Mouse (Mus musculus): ENCODE measurements around the gene Fam205c. TPM values are rescaled to one million over a fixed set of nuclear protein-coding genes. Genes with fewer than 3 reads are reported as not detected.
"Not testable (repeated sequence)": the region's sequence is repeated elsewhere in the genome, so short reads cannot be mapped to it uniquely, and the experiment has no call there.

The Fam205c gene
- total RNA-seq, 2 experiments from 2014 or later, result 0.38 TPM; not detected in 1

DNA sequence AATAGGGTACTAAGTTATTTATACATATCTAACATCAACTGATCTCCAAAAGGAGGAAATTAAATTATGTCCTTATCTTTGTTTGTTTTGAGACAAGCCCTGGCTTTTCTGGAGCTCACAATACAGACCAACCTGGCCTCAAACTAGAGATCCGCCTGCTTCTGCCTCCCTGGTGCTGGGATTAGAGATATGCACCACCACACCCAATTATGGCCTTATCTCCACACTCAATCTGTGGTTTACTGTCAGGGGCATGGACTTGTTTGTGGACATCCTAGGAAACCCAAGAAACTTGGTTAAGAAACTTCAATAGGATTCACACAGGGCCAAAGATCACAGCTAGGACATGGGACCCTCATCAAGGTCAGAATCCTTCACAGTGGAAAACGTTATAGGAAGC lies 3.6 kb upstream of the Fam205c start:
- no peak for DNase-seq (ENCODE audit: low spot score in 2 of 2)

GRCm38 (mm10) chr4:42876586-42877291 lies 2.7 kb upstream of the Fam205c start:
- peak; percentile 53 to 69 for DNase-seq (ENCODE audit: low spot score in 2 of 2)

DNA sequence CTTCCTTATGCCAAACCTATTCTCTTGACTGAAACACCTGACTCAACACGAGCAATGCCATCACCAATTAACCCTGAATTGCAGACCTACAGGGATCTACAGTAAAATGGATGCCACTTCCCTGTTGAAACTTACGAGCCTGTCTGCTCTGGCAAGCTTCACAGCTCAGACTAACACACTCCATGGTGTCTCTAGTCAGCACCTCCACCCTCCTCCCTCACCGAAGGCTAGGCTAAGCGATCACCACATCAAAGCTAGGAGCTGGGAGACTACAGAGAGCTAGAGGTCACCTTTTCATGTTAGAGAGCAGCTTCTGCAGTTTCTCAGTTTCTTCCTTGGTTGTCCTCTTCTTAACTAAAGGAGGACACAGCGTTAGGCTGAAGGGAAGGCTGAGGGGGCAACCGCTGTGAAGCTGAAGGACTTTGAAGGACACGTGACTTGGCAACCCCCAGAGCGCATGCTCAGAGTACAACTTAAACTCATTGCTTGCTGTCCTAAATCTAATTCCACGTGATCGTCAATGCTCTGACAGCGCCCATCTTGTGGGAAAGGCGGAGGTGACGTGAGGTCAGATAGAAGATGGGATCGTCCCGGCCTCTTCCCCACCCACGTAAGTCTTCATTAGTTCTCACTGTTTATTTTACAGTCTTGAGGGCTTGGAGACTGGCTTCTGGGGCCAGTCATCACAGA lies 1.1 kb downstream of the Fam205c start:
- DNase-seq (ENCODE audit: low spot score in 2 of 2), result no peak

- DNase-seq (ENCODE audit: low spot score in 2 of 2), result no peak
These were observed 1.9 kb downstream of the Fam205c start for GRCm38 (mm10) chr4:42872151-42872550.

- DNase-seq (ENCODE audit: low spot score in 2 of 2), result no peak
These were observed 3.3 kb downstream of the Fam205c start for GRCm38 (mm10) chr4:42870748-42871147.

- DNase-seq (ENCODE audit: low spot score in 2 of 2), result no peak
These were observed 5.8 kb downstream of the Fam205c start for GRCm38 (mm10) chr4:42868193-42868592.

DNA sequence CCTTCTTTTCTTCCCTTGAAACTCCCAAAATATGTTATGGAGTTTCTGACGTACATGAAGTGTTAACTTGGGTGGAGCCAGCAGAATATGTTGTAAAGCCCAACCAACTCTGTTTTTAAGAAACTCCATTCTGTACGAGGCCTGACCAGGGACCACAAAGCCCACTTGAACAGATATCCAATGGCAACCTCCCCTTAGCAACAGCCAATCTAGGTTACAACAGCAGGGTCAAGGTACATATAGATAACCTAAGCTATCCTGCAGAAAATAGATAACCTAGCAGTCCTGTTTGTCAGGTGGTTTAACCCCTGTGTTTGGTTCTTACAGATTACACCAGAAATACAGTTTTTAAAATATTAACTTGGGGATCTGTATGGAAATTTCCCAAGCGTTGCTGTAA lies 6.6 kb downstream of the Fam205c start:
- no peak for DNase-seq (ENCODE audit: low spot score in 2 of 2)

DNA sequence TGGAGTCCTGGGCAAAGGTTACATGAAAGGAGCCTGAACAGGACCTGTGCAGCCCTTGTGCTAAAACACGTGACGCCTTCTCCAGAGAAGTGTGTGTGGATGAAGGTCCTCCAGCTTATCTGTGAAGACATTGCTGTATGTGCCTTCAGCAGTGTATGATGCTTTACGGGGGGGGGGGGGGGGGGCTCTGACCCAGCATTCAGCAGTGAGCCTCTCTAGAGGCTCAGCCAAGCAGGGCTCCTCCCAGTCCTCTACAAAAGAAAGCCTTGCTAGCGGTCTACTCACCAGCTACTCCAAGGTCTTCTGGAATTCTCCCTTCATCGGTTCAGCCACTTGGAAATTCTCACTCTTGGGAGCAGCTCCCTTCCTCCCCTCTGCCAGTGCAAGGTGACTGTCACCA lies 10.5 kb downstream of the Fam205c start:
- not testable (repeated sequence) for DNase-seq (ENCODE audit: low spot score in 2 of 2)

GRCm38 (mm10) chr4:42860483-42860882 lies 13.6 kb downstream of the Fam205c start:
- not testable (repeated sequence) for DNase-seq (ENCODE audit: low spot score in 2 of 2)

DNA sequence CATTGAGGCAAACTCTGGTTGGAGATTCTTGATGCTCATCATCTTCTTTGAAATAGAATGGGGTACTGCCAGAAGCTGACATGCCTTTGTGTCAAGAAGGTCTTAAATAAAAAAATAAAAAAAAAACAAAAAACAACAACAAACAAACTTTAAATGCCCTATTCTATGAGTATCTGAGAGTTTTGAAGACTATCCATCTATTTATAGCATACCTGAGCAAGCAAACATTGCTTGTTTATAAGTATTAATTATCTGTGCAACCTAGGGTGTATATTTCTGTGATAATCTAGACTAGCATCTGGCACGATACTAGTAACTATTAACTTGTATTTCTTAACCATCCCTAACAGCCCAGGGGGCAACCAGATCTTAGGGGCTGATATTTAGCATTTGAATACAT lies 17.4 kb downstream of the Fam205c start, which contains the start of gene Gm12394:
TSS of gene Gm12394 (minus strand) at position 101 of the 400 bp plus-strand sequence.
- not testable (repeated sequence) for DNase-seq (ENCODE audit: low spot score in 2 of 2)

GRCm38 (mm10) chr4:42853788-42854187 lies 20.2 kb downstream of the Fam205c start, which contains the start of gene Fam205a1:
Gene Fam205a1, minus strand, starts transcription at chr4:42853888.
- DNase-seq (ENCODE audit: low spot score in 2 of 2), result not testable (repeated sequence)

Other genes with a start within 250 kb of the Fam205c start
- 10 to 100 TPM; 11.5 to 12.2 TPM for gene Gm2564, start 244.5 kb downstream of the Fam205c start, total RNA-seq (2021)
- 1 to 10 TPM in 1 of 2 experiments, not detected in 1; 1.6 TPM for gene Ccl27b, start 219.0 kb downstream of the Fam205c start, total RNA-seq (2021)
- gene Il11ra2, start 212.3 kb downstream of the Fam205c start, total RNA-seq (2021), result not detected
- 1 to 10 TPM; 1.4 to 2.5 TPM for gene 4930578G10Rik, start 138.7 kb downstream of the Fam205c start, total RNA-seq (2021)
- gene Ccl19, start 117.7 kb downstream of the Fam205c start, total RNA-seq (2021), result under 1 TPM in 1 of 2 experiments, not detected in 1; 0.96 TPM
- gene Ccl21a, start 100.2 kb downstream of the Fam205c start, total RNA-seq (2021), result not detected
- gene Fam205a1, start 20.3 kb downstream of the Fam205c start, total RNA-seq (2021), result under 1 TPM in 1 of 2 experiments, not detected in 1; 0.22 TPM
- gene Gm12394, start 17.5 kb downstream of the Fam205c start, total RNA-seq (2021), result 1 to 10 TPM in 1 of 2 experiments, under 1 TPM in 1; 0.91 to 1.4 TPM
- gene Phf24, start 42.4 kb upstream of the Fam205c start, total RNA-seq (2021), result 100 to 1,000 TPM; 129 to 142 TPM
- gene Dnajb5, start 75.6 kb upstream of the Fam205c start, total RNA-seq (2021), result 100 to 1,000 TPM; 192 to 205 TPM
- not detected for gene 1700022I11Rik, start 95.4 kb upstream of the Fam205c start, total RNA-seq (2021)
- 100 to 1,000 TPM; 249 to 263 TPM for gene Vcp, start 126.3 kb upstream of the Fam205c start, total RNA-seq (2021)
- gene Fancg, start 136.3 kb upstream of the Fam205c start, total RNA-seq (2021), result 10 to 100 TPM in 1 of 2 experiments, 1 to 10 TPM in 1; 8.4 to 11.9 TPM
- 10 to 100 TPM; 25.6 to 26.0 TPM for gene Pigo, start 151.6 kb upstream of the Fam205c start, total RNA-seq (2021)
- gene Stoml2, start 157.5 kb upstream of the Fam205c start, total RNA-seq (2021), result 100 to 1,000 TPM; 101 TPM
- gene Fam214b, start 172.0 kb upstream of the Fam205c start, total RNA-seq (2021), result 10 to 100 TPM; 38.5 to 39.2 TPM
- 10 to 100 TPM; 53.7 to 70.3 TPM for gene Unc13b, start 184.7 kb upstream of the Fam205c start, total RNA-seq (2021)

Measured in layer of hippocampus, postnatal 10 days (tissue).